Mouse (Mus musculus): ENCODE measurements around the gene Vax2.

The Vax2 gene

GRCm38 (mm10) chr6:83711725-83712475 is 836 bp downstream of the Vax2 start:
- no peak for DNase-seq (ENCODE audit: extremely low spot score, low read depth, low spot score)

- no peak for DNase-seq (ENCODE audit: extremely low spot score, low read depth, low spot score)
These were observed 2.4 kb downstream of the Vax2 start for GRCm38 (mm10) chr6:83713271-83714136.

GRCm38 (mm10) chr6:83714221-83715123 is 3.4 kb downstream of the Vax2 start:
- no peak for DNase-seq (ENCODE audit: extremely low spot score, low read depth, low spot score)

- DNase-seq (ENCODE audit: extremely low spot score, low read depth, low spot score) = no peak
These were observed 4.6 kb downstream of the Vax2 start for GRCm38 (mm10) chr6:83715461-83716196.

- no peak for DNase-seq (ENCODE audit: extremely low spot score, low read depth, low spot score)
These were observed 6.0 kb downstream of the Vax2 start for GRCm38 (mm10) chr6:83717026-83717425.

GRCm38 (mm10) chr6:83722526-83722925 is 11.5 kb downstream of the Vax2 start:
- no peak for DNase-seq (ENCODE audit: extremely low spot score, low read depth, low spot score)

DNA sequence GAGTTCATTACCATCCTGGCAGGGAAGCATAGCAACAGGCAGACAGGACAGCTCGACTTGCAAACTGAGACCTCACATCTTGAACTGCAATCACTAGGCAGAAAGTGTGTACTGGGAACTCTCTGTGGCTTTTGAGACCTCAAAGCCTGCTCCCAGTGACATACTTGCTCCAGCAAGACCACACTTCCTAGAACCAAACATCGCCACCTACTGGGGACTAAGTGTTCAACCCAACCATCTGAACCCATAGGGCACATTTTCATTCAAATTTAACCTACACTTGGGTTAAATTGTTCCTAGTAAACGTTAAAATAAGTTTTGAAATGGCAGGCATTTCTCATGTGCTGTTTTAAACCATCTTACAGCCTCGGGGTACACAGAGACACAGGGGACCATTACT is 16.1 kb downstream of the Vax2 start:
- DNase-seq (ENCODE audit: extremely low spot score, low read depth, low spot score) = no peak

- DNase-seq (ENCODE audit: extremely low spot score, low read depth, low spot score) = no peak
These were observed 17.4 kb downstream of the Vax2 start for GRCm38 (mm10) chr6:83728488-83728887.

DNA sequence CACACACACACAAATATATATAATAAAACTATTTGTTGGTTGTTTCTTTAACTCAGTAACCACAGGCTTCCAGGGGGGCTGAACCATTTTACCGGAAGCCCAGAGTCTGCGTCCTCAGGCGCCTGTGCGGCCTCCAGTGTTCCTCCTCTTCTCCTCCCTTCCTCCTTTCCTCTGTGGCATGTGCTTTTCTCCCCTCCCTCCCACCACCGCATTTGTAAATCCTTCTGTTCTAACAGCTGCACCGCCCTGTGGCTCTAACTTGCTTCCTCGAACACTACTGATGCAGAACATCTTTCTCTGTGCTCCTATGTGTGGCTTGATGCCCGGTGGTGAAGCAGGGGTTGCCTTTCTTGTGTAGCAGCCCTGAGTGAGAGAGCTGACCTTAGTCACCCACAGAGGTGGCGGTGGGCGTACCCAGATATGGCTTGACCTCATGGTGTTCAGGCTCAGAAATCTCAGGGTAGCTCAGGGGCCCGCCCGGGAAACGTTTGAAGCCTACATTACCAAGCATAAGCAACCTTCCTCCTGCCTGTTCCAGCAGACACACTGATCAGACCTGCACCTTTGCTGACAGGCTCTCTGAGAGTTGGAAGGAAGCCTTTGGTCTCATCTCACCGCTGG is 18.4 kb downstream of the Vax2 start:
- no peak for DNase-seq (ENCODE audit: extremely low spot score, low read depth, low spot score)

GRCm38 (mm10) chr6:83731128-83731527 is 20.1 kb downstream of the Vax2 start:
- DNase-seq (ENCODE audit: extremely low spot score, low read depth, low spot score) = no peak

- no peak for DNase-seq (ENCODE audit: extremely low spot score, low read depth, low spot score)
These were observed 26.2 kb downstream of the Vax2 start for GRCm38 (mm10) chr6:83737311-83737710.

- no peak for DNase-seq (ENCODE audit: extremely low spot score, low read depth, low spot score)
These were observed 27.5 kb downstream of the Vax2 start for GRCm38 (mm10) chr6:83738596-83738995.

GRCm38 (mm10) chr6:83742761-83743160 is 31.7 kb downstream of the Vax2 start, which contains the start of gene Atp6v1b1:
Gene Atp6v1b1 (plus strand): TSS chr6:83742990.
- DNase-seq (ENCODE audit: extremely low spot score, low read depth, low spot score) = no peak

- DNase-seq (ENCODE audit: extremely low spot score, low read depth, low spot score) = no peak
These were observed 32.1 kb downstream of the Vax2 start for GRCm38 (mm10) chr6:83743212-83743611.

GRCm38 (mm10) chr6:83744126-83744525 is 33.1 kb downstream of the Vax2 start:
- DNase-seq (ENCODE audit: extremely low spot score, low read depth, low spot score) = no peak

DNA sequence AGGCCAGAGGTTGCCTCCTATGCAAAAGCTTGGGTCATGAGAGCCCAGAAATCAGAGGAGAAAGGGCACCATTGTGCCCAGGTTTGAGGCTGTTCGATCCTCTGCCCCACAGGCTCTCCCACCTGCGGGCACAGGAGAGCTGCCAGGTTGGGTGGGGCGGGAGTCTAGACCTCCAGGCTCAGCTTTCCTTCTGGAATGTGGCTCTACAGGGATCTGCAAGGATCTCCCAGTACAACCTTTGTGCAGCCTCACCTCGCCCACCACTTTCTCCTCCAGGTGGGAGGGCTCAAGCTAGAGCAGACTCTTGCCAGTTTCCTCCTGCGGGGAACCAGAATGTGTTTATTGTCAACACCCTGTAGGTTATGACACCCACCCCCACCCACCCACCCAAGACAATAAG is 33.5 kb downstream of the Vax2 start:
- no peak for DNase-seq (ENCODE audit: extremely low spot score, low read depth, low spot score)

DNA sequence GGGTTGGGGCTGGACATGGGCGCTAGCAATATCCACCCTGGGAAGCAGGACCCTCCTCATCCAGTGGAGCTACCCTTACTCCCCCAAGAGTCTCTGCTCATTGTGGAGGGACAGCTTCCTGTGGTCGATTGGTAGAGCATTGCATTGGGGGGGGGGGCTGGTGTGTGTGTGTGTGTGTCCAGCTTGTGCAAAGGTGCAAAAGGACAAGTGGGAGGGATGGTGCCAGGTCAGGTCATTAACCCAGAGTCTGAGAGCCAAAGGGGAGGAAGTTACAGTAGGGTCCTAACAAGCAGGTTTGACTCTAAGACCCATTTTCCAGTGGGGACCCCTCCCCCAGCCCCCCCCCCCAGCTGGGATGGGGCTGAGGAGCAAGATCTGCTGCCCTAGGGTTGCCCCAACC is 34.4 kb downstream of the Vax2 start:
- no peak for DNase-seq (ENCODE audit: extremely low spot score, low read depth, low spot score)

DNA sequence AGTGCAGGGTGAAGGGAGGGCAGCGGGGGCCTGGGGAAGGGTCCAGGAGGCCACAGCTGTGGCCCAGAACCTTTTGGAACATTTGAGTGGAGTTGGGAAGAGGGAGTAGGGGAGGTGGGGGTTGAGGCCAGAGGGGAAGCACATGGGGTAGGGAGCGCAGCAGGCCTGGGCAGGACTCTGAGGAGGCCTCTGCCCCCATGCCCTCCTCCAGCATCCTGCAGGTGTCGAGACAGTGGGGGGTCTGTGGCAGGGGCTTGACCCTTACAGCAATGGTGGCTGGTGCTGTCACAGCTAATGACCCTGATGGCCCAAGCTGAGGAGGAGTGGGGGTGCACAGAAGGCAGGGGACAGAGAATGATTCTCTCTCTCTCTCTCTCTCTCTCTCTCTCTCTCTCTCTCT is 38.2 kb downstream of the Vax2 start:
- DNase-seq (ENCODE audit: extremely low spot score, low read depth, low spot score) = no peak

GRCm38 (mm10) chr6:83750171-83750684 is 39.2 kb downstream of the Vax2 start:
- no peak for DNase-seq (ENCODE audit: extremely low spot score, low read depth, low spot score)

GRCm38 (mm10) chr6:83756051-83756450 is 45.0 kb downstream of the Vax2 start:
- DNase-seq (ENCODE audit: extremely low spot score, low read depth, low spot score) = no peak

Data from hindlimb bud, embryonic 11.5 days (tissue).